Mouse (Mus musculus) thymus, adult 2 months (tissue): Measurements from ENCODE around the gene Dexi.

Experiments used
- CTCF ChIP-seq: fragments of 200-500 bp; IDR thresholded peaks from 2 replicates; pipeline ENCODE4 v1.5.1; 2012; ENCODE audit warnings: mild to moderate bottlenecking, control low read depth, low read length, moderate library complexity, borderline replicate concordance; ENCODE audit not compliant: control insufficient read depth, poor library complexity, insufficient read depth; ENCODE audit errors: extremely low read depth
- POLR2A ChIP-seq: fragments of 200-500 bp; IDR thresholded peaks from 2 replicates; pipeline ENCODE4 v1.6.1; 2012; ENCODE audit warnings: mild to moderate bottlenecking, low read length, control low read depth, moderate library complexity; ENCODE audit not compliant: control insufficient read depth, poor library complexity, insufficient read depth; ENCODE audit errors: extremely low read depth

DNA sequence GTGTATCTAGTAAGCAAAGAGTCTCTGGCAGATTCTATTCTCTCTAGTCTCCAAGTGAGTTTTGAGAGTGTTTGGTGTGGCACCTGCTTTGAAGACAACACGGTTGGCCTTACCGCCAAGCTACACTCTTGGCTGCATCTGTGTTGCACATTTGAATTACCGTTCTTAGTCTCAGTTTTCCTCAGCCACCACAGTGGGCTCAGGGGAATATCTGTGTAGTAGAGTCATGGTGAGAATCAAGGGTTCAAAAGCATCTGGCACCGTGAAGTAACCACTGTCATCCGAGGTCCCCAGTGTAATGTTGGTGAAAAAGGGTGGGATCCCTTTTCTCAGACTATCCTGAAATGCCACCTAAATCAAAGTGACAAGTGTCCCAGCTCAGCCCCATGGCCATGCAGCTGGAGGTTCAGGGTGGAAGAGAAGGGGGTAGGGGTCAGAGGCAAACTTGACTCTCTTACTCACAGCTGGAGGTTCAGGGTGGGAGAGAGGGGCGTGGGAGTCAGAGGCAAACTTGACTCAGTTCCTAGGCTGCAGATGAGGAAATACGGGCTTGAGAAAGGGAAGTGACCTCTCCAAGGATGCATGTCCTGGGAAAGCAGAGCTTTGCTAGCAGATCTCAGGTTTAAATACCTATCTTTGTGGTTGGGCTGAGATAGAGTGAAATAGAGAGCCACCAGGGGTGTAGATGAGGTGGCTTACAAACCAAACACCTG, 53.9 kb downstream of the Dexi start:
- TF ChIP-seq POLR2A (no peak), CTCF (no peak)
